Mouse (Mus musculus): ENCODE data around the gene Cluh. TPM values are rescaled to one million over a fixed set of nuclear protein-coding genes. Genes with fewer than 3 reads are reported as not detected.

Cluh gene
- polyA plus RNA-seq, 1 experiment from 2014 or later, result 26.2 TPM

- peak; percentile 6 for DNase-seq (ENCODE audit: low spot score)
- Histone ChIP-seq H3K9me3 (replicated peaks) (no peaks in the 10 kb centered on the region), H3K4me1 (no peaks in the 10 kb centered on the region), H3K27me3 (ENCODE audit: low read depth, poor library complexity, severe bottlenecking) (no peaks in the 10 kb centered on the region), H3K27ac (replicated peaks) (no peak overlapping the region), H3K36me3 (peaks cover 77% of the 10 kb centered on the region), H3K4me3 (no peak overlapping the region)
- WGBS, result 91% methylated on average over 2 of the region's 2 CpGs
Observed at GRCm38 (mm10) chr11:74668971-74669370, 19.7 kb downstream of the Cluh start.

- peak; percentile 7 for DNase-seq (ENCODE audit: low spot score)
- Histone ChIP-seq H3K4me3 (no peak overlapping the region), H3K4me1 (no peaks in the 10 kb centered on the region), H3K27me3 (ENCODE audit: low read depth, poor library complexity, severe bottlenecking) (no peaks in the 10 kb centered on the region), H3K27ac (replicated peaks) (no peak overlapping the region), H3K9me3 (replicated peaks) (no peaks in the 10 kb centered on the region), H3K36me3 (peaks cover 77% of the 10 kb centered on the region)
Observed at GRCm38 (mm10) chr11:74670151-74670550, 20.9 kb downstream of the Cluh start.

GRCm38 (mm10) chr11:74671013-74671412, 21.7 kb downstream of the Cluh start:
- Histone ChIP-seq H3K27ac (replicated peaks) (no peak overlapping the region), H3K27me3 (ENCODE audit: low read depth, poor library complexity, severe bottlenecking) (no peaks in the 10 kb centered on the region), H3K9me3 (replicated peaks) (no peaks in the 10 kb centered on the region), H3K36me3 (peaks cover 76% of the 10 kb centered on the region), H3K4me3 (no peak overlapping the region), H3K4me1 (no peaks in the 10 kb centered on the region)
- peak; percentile 9 for DNase-seq (ENCODE audit: low spot score)
- WGBS, result 97% methylated on average over 1 of the region's 1 CpGs

- peaks cover 74% of the 10 kb centered on the region for H3K36me3 ChIP-seq
- no peak overlapping the region for H3K27ac ChIP-seq (replicated peaks)
- no peaks in the 10 kb centered on the region for H3K9me3 ChIP-seq (replicated peaks)
- H3K27me3 ChIP-seq (ENCODE audit: low read depth, poor library complexity, severe bottlenecking), result no peaks in the 10 kb centered on the region
- DNase-seq (ENCODE audit: low spot score), result no peak
- no peaks in the 10 kb centered on the region for H3K4me1 ChIP-seq
- H3K4me3 ChIP-seq, result no peak overlapping the region
- WGBS, result 93% methylated on average over 5 of the region's 5 CpGs
Observed at GRCm38 (mm10) chr11:74671839-74672238, 22.5 kb downstream of the Cluh start.

GRCm38 (mm10) chr11:74672901-74673513, 23.7 kb downstream of the Cluh start:
- no peak for DNase-seq (ENCODE audit: low spot score)
- peaks cover 74% of the 10 kb centered on the region for H3K36me3 ChIP-seq
- 86% methylated on average over 6 of the region's 6 CpGs for WGBS

GRCm38 (mm10) chr11:74673561-74673960, 24.3 kb downstream of the Cluh start:
- Histone ChIP-seq H3K36me3 (peaks cover 75% of the 10 kb centered on the region), H3K4me1 (no peaks in the 10 kb centered on the region), H3K27ac (replicated peaks) (no peak overlapping the region), H3K9me3 (replicated peaks) (no peaks in the 10 kb centered on the region), H3K4me3 (no peak overlapping the region), H3K27me3 (ENCODE audit: low read depth, poor library complexity, severe bottlenecking) (no peaks in the 10 kb centered on the region)
- DNase-seq (ENCODE audit: low spot score), result no peak
- WGBS, result 71% methylated on average over 1 of the region's 1 CpGs

More at GRCm38 (mm10) chr11:74672901-74673513, 23.7 kb downstream of the Cluh start:
- Histone ChIP-seq H3K9me3 (replicated peaks) (no peaks in the 10 kb centered on the region), H3K4me1 (no peaks in the 10 kb centered on the region), H3K27me3 (ENCODE audit: low read depth, poor library complexity, severe bottlenecking) (no peaks in the 10 kb centered on the region), H3K4me3 (no peak overlapping the region), H3K27ac (replicated peaks) (no peak overlapping the region)

GRCm38 (mm10) chr11:74674713-74675112, 25.4 kb downstream of the Cluh start:
- Histone ChIP-seq H3K36me3 (peaks cover 75% of the 10 kb centered on the region), H3K4me1 (no peaks in the 10 kb centered on the region), H3K4me3 (no peak overlapping the region), H3K27ac (replicated peaks) (no peak overlapping the region), H3K27me3 (ENCODE audit: low read depth, poor library complexity, severe bottlenecking) (no peaks in the 10 kb centered on the region), H3K9me3 (replicated peaks) (no peaks in the 10 kb centered on the region)
- DNase-seq (ENCODE audit: low spot score), result no peak
- 94% methylated on average over 8 of the region's 8 CpGs for WGBS

- Histone ChIP-seq H3K27ac (replicated peaks) (no peak overlapping the region), H3K4me3 (no peak overlapping the region), H3K27me3 (ENCODE audit: low read depth, poor library complexity, severe bottlenecking) (no peaks in the 10 kb centered on the region), H3K4me1 (no peaks in the 10 kb centered on the region), H3K36me3 (peaks cover 75% of the 10 kb centered on the region), H3K9me3 (replicated peaks) (no peaks in the 10 kb centered on the region)
- WGBS, result 92% methylated on average over 4 of the region's 4 CpGs
- no peak for DNase-seq (ENCODE audit: low spot score)
Observed at GRCm38 (mm10) chr11:74675156-74675555, 25.9 kb downstream of the Cluh start.

- WGBS, result 93% methylated on average over 1 of the region's 1 CpGs
- no peak for DNase-seq (ENCODE audit: low spot score)
- no peaks in the 10 kb centered on the region for H3K9me3 ChIP-seq (replicated peaks)
- no peak overlapping the region for H3K4me3 ChIP-seq
- no peak overlapping the region for H3K27ac ChIP-seq (replicated peaks)
- peaks cover 82% of the 10 kb centered on the region for H3K36me3 ChIP-seq
- no peaks in the 10 kb centered on the region for H3K27me3 ChIP-seq (ENCODE audit: low read depth, poor library complexity, severe bottlenecking)
- no peaks in the 10 kb centered on the region for H3K4me1 ChIP-seq
Observed at GRCm38 (mm10) chr11:74692151-74692550, 42.9 kb downstream of the Cluh start.

GRCm38 (mm10) chr11:74699505-74699904, 50.2 kb downstream of the Cluh start:
- Histone ChIP-seq H3K27ac (replicated peaks) (no peak overlapping the region), H3K4me1 (no peaks in the 10 kb centered on the region), H3K4me3 (no peak overlapping the region), H3K9me3 (replicated peaks) (no peaks in the 10 kb centered on the region), H3K27me3 (ENCODE audit: low read depth, poor library complexity, severe bottlenecking) (no peaks in the 10 kb centered on the region), H3K36me3 (peaks cover 60% of the 10 kb centered on the region)
- DNase-seq (ENCODE audit: low spot score), result no peak
- WGBS, result 94% methylated on average over 2 of the region's 2 CpGs

- Histone ChIP-seq H3K27me3 (ENCODE audit: low read depth, poor library complexity, severe bottlenecking) (no peaks in the 10 kb centered on the region), H3K36me3 (peaks cover 35% of the 10 kb centered on the region), H3K27ac (replicated peaks) (no peak overlapping the region), H3K4me3 (no peak overlapping the region), H3K9me3 (replicated peaks) (no peaks in the 10 kb centered on the region), H3K4me1 (no peaks in the 10 kb centered on the region)
- 96% methylated on average over 2 of the region's 2 CpGs for WGBS
- DNase-seq (ENCODE audit: low spot score), result no peak
Observed at GRCm38 (mm10) chr11:74704068-74704467, 54.8 kb downstream of the Cluh start.

GRCm38 (mm10) chr11:74708781-74709180, 59.5 kb downstream of the Cluh start:
- Histone ChIP-seq H3K4me3 (no peak overlapping the region), H3K27ac (replicated peaks) (no peak overlapping the region), H3K27me3 (ENCODE audit: low read depth, poor library complexity, severe bottlenecking) (no peaks in the 10 kb centered on the region), H3K36me3 (peaks cover 44% of the 10 kb centered on the region), H3K9me3 (replicated peaks) (no peaks in the 10 kb centered on the region), H3K4me1 (no peaks in the 10 kb centered on the region)
- DNase-seq (ENCODE audit: low spot score), result no peak
- WGBS, result 79% methylated on average over 1 of the region's 1 CpGs

- H3K4me1 ChIP-seq, result no peaks in the 10 kb centered on the region
- H3K27me3 ChIP-seq (ENCODE audit: low read depth, poor library complexity, severe bottlenecking), result no peaks in the 10 kb centered on the region
- no peak overlapping the region for H3K4me3 ChIP-seq
- H3K36me3 ChIP-seq, result peaks cover 43% of the 10 kb centered on the region
- 94% methylated on average over 1 of the region's 1 CpGs for WGBS
- no peaks in the 10 kb centered on the region for H3K9me3 ChIP-seq (replicated peaks)
- H3K27ac ChIP-seq (replicated peaks), result no peak overlapping the region
- no peak for DNase-seq (ENCODE audit: low spot score)
Observed at GRCm38 (mm10) chr11:74710671-74711070, 61.4 kb downstream of the Cluh start.

Measured in midbrain, embryonic 10.5 days (tissue).